Mouse (Mus musculus) intestine, embryonic 14.5 days (tissue): ENCODE results near the gene Calcr. TPM values are rescaled to one million over a fixed set of nuclear protein-coding genes. Genes with fewer than 3 reads are reported as not detected.

Source experiments
- ATAC-seq: fragments of 200-750 bp; cut with Nextera tagmentation; replicated peaks from 2 replicates; pipeline ENCODE4 v1.8.0; 2017; ENCODE audit warnings: low read depth, moderate number of reproducible peaks, moderate TSS enrichment, moderate library complexity; ENCODE audit not compliant: low FRiP score, low TSS enrichment
- DNase-seq: peaks from one replicate; pipeline ENCODE4 v3.0.0-alpha.2; 2018; ENCODE audit warnings: low spot score
- H3K27ac ChIP-seq: fragments of 300-500 bp; sonication (generic); 2 replicates; pipeline ENCODE4 v1.5.1; 2014; ENCODE audit warnings: low read depth, mild to moderate bottlenecking, control low read depth
- H3K27me3 ChIP-seq: fragments of 300-500 bp; sonication (generic); replicated peaks from 2 replicates; pipeline ENCODE4 v1.6.1; 2014; ENCODE audit warnings: low read length, control low read depth; ENCODE audit not compliant: control insufficient read depth, insufficient read depth
- H3K36me3 ChIP-seq: fragments of 300-500 bp; sonication (generic); 2 replicates; pipeline ENCODE4 v1.6.1; 2014; ENCODE audit warnings: low read length, control low read depth; ENCODE audit not compliant: control insufficient read depth, insufficient read depth
- H3K4me1 ChIP-seq: fragments of 300-500 bp; sonication (generic); replicated peaks from 2 replicates; pipeline ENCODE4 v1.6.1; 2014; ENCODE audit warnings: low read length, control low read depth, mixed read lengths; ENCODE audit not compliant: control insufficient read depth, insufficient read depth
- H3K4me2 ChIP-seq: fragments of 300-500 bp; sonication (generic); 2 replicates; pipeline ENCODE4 v1.6.1; 2014; ENCODE audit warnings: low read length
- H3K4me3 ChIP-seq: fragments of 300-500 bp; sonication (generic); 2 replicates; pipeline ENCODE4 v1.5.1; 2014; ENCODE audit warnings: low read depth, low read length, control low read depth, mixed read lengths
- H3K9ac ChIP-seq: fragments of 300-500 bp; sonication (generic); 2 replicates; pipeline ENCODE4 v1.6.1; 2014; ENCODE audit warnings: mild to moderate bottlenecking, low read length
- H3K9me3 ChIP-seq: fragments of 300-500 bp; sonication (generic); 2 replicates; pipeline ENCODE4 v1.6.1; 2016; ENCODE audit warnings: low read length, control low read depth; ENCODE audit not compliant: control insufficient read depth
- WGBS: fragments of 180-500 bp; shearing (Covaris S2); extraction: QIAGEN DNeasy Blood & Tissue Kit; methylation state at CpG from one replicate; pipeline ENCODE4 v1.1.7; 2014; 5-methylcytosine and 5-hydroxymethylcytosine counted together
- polyA plus RNA-seq: library from polyadenylated mRNA; unstranded; fragments of >200 nt; fragmentation: Nextera tagmentation; extraction: Ambion mirVana; gene quantifications from 2 replicates; pipeline ENCODE4 v1.2.1, GENCODE M21; 2014

Gene Calcr
- polyA plus RNA-seq, result 0.38 and 0.46 TPM in 2 replicates

DNA sequence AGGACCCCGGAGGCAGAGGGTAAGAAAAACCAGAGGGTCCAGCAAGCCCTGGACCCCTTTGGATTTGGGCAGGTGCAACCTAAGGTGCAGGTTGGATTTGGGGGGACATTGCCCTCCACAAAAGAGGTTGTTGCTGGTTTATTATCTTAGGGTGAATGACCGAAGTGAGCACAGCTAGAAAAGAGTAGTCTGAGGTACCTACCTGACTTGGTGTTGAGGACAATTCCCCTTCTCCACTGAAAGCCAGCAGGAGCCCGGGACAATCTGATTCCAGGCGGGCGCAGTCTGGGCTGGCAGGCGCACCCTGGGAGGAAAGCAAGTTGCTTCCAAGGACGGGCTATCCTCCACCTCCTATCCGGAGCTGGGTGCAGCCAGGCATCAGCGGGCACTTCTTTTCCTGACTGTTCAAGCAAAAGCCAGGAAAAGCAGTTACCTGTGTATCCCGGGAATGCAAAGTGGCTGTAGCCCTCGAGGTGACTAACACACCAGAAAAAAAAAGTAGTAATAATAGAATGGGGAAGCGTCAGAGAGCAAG, at the start of gene Calcr:
Gene Calcr (minus strand): TSS at position 485 of the 535 bp plus-strand sequence.
- Histone ChIP-seq H3K27me3 (peaks cover 52% of the 10 kb centered on the region), H3K4me2 (peak within 1 kb of the TSS; percentile 80), H3K4me1 (peaks cover 3% of the 10 kb centered on the region; the same call in 1 of the 2 replicates), H3K4me3 (peak within 1 kb of the TSS; percentile 38), H3K9ac (no peak within 1 kb of the TSS), H3K36me3 (no peaks in the 10 kb centered on the region), H3K27ac (no peak within 1 kb of the TSS), H3K9me3 (no peaks in the 10 kb centered on the region)
- peak; percentile 59 for DNase-seq
- 4% methylated on average over 12 of the region's 12 CpGs for WGBS
- ATAC-seq, result no peak

DNA sequence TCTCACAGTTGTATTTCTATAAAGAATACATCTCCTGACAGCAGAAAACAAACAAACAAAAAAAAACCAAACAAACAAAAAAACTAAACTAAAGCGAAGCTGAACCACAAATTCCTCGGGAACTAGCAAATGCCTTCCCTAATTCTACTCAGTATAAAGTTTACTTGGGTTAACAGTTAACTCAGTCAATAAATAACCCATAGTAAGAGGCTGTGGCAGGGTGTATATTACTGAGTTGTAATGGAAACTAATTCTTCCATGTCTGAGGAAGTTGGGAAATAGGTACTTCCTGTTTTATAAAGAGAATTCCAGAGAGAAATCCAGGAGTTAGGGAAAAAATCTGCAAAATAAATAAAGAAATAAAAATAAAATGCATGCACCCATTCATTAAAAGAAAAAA, 3.0 kb upstream of the Calcr start:
- Histone ChIP-seq H3K36me3 (no peaks in the 10 kb centered on the region), H3K27me3 (peaks cover 42% of the 10 kb centered on the region), H3K9me3 (no peaks in the 10 kb centered on the region), H3K4me2 (no peak overlapping the region), H3K4me1 (peaks cover 3% of the 10 kb centered on the region; the same call in 1 of the 2 replicates), H3K27ac (no peak overlapping the region), H3K4me3 (no peak overlapping the region), H3K9ac (no peak overlapping the region)
- no peak for DNase-seq
- WGBS, result 62% methylated on average over 2 of the region's 2 CpGs
- no peak for ATAC-seq

DNA sequence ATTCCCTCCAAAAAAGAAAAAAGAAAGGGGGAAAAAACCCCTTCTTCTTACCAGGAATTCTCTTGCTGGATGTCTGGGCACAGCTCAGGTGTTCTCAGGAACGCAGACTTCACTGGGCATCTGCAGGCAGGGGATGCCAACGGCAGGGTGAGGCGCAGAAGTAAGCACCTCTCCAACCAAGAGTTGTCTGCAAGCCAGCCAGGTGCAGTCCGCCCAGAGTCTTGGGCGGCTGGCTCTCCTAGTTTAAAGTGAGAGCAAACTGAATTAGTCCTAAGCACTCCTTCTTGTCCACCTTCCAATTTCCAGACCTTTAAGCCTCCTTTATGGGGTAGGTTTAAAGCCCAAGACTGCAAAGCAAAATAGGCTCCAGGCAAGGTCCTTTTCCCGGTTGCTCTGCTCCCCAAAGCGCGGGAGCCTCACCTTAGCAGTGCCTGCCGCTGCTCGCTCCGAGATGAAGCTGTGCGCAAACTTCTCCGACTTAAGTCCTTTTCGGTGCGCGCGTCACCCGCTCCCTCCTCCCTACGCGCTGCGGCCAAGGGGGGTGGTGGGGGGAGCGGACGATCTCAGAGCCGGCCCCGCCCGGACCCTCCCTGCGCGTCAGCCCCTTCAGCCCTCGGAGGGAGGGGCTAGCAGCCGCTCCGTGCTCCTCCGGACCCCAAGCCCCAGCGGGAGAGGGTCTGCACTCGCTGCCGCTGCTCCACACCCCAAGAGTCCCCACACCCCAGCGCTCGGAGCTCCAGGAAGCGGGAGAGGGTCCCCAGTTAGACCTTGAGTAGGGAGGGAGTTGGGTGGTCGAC, 1.1 kb downstream of the Calcr start:
- no peak overlapping the region for H3K27ac ChIP-seq
- H3K9ac ChIP-seq, result no peak overlapping the region
- H3K27me3 ChIP-seq, result peaks cover 52% of the 10 kb centered on the region
- peak overlapping the region; percentile 38 for H3K4me3 ChIP-seq
- ATAC-seq, result peak; percentile 72; the same call in 1 of the 2 replicates
- peaks cover 3% of the 10 kb centered on the region; the same call in 1 of the 2 replicates for H3K4me1 ChIP-seq
- H3K36me3 ChIP-seq, result no peaks in the 10 kb centered on the region
- H3K4me2 ChIP-seq, result peak overlapping the region; percentile 80
- H3K9me3 ChIP-seq, result no peaks in the 10 kb centered on the region
- DNase-seq, result peak; percentile 71
- under 1% methylated on average over 39 of the region's 39 CpGs for WGBS

DNA sequence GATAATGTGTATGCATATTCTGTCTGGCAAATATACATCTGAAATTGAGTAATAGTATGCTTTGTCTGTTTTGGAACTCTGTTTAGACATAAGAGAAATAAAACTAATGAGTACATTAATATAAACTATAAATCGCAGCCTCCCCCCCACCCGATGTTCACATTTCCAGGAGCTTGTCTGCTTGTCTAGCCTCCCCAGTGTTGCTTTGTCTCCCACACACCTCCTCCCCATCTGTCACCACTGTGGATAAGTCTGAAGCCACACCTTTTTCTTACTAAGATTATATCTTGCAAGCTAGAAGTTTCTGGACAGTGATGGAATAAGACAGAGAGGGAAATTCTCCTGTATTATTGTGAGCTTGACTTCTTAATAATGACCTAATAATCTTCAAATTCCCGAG, 12.9 kb downstream of the Calcr start:
- no peak overlapping the region for H3K9ac ChIP-seq
- no peak overlapping the region for H3K27ac ChIP-seq
- no peak for DNase-seq
- no peak overlapping the region for H3K4me2 ChIP-seq
- H3K9me3 ChIP-seq, result no peaks in the 10 kb centered on the region
- WGBS, result 74% methylated on average over 3 of the region's 3 CpGs
- H3K4me1 ChIP-seq, result no peaks in the 10 kb centered on the region
- no peaks in the 10 kb centered on the region for H3K27me3 ChIP-seq
- H3K4me3 ChIP-seq, result no peak overlapping the region
- no peaks in the 10 kb centered on the region for H3K36me3 ChIP-seq
- ATAC-seq, result no peak

DNA sequence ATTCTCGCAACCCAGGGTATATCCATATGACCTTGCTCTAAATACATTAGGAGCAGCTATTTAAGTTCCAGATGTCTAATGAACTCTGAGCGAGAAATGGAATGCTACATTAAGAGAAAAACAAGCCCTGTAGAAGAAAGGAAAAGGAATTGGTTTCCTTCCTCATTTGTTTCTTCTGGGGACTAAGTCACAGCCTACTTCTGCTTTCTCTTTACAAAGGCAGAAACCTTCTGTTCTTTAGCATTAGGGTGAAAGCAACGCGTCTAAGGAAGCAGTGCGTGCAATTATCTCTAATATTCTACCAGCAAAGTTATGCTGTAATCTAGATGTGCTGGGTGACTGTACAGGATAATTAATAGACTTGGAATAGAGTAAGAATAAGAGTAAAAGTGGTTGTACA, 14.9 kb downstream of the Calcr start:
- no peak overlapping the region for H3K27ac ChIP-seq
- H3K4me2 ChIP-seq, result no peak overlapping the region
- 84% methylated on average over 5 of the region's 5 CpGs for WGBS
- ATAC-seq, result no peak
- H3K4me3 ChIP-seq, result no peak overlapping the region
- H3K9ac ChIP-seq, result no peak overlapping the region
- H3K27me3 ChIP-seq, result no peaks in the 10 kb centered on the region
- no peaks in the 10 kb centered on the region for H3K9me3 ChIP-seq
- no peaks in the 10 kb centered on the region for H3K36me3 ChIP-seq
- DNase-seq, result no peak
- no peaks in the 10 kb centered on the region for H3K4me1 ChIP-seq

DNA sequence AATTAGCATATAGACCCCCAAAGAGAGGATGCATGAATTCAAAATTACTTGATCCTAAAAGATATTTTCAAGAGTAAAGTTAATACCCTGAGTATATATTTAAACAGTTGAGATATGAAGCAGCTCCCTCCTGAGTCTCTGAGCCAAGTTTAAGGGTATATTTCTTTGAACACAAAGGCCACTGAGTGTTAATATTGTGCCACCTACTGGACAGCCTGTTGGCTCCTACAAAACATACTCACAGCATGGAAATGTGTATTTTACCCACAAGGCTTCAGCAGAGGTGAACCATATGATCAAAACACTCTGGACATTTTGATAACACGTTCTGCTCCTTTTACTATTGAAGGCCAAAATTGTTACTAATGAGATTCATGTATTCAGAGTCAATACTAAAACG, 19.0 kb downstream of the Calcr start:
- Histone ChIP-seq H3K4me1 (no peaks in the 10 kb centered on the region), H3K27ac (no peak overlapping the region), H3K27me3 (no peaks in the 10 kb centered on the region), H3K9me3 (no peaks in the 10 kb centered on the region), H3K9ac (no peak overlapping the region), H3K36me3 (no peaks in the 10 kb centered on the region), H3K4me3 (no peak overlapping the region), H3K4me2 (no peak overlapping the region)
- DNase-seq, result no peak
- no peak for ATAC-seq
- WGBS, result 36% methylated on average over 2 of the region's 2 CpGs

DNA sequence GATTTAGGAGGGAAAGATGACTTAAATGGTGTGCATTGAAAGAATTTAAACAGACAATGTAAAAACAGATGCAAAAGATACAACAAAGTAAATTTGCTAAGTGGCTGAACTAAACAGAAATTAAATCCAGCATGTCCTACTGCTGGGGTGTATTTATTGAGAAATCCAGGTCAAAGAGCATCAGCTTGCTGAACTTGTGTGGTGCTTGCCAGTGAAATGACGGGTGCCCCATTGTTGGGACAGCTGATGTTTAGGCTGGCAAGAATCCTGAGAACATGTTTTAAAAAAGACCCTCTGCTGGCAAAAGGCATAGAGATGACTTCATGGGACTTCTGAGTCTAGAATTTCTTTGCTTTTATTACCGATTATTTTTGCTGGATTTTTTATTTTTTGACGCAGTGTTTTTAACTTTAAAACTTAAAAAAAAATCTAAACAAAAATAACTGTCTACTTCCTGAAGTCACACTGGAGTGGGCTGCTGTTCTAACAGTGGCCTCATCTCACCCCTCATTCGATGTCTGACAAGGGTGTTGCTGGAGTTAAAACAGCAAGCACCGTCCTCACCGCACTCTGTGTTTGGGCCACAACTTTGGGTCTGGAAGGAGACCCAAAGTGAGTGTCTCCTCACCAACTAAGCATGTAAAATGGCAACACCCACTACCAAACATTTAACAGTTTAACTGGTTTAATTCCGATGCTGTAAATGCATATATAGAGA, 22.4 kb downstream of the Calcr start:
- ATAC-seq, result no peak
- Histone ChIP-seq H3K4me1 (no peaks in the 10 kb centered on the region), H3K36me3 (no peaks in the 10 kb centered on the region), H3K9me3 (no peaks in the 10 kb centered on the region), H3K4me2 (no peak overlapping the region), H3K9ac (no peak overlapping the region), H3K4me3 (no peak overlapping the region), H3K27me3 (no peaks in the 10 kb centered on the region), H3K27ac (no peak overlapping the region)
- 80% methylated on average over 7 of the region's 7 CpGs for WGBS
- no peak for DNase-seq

DNA sequence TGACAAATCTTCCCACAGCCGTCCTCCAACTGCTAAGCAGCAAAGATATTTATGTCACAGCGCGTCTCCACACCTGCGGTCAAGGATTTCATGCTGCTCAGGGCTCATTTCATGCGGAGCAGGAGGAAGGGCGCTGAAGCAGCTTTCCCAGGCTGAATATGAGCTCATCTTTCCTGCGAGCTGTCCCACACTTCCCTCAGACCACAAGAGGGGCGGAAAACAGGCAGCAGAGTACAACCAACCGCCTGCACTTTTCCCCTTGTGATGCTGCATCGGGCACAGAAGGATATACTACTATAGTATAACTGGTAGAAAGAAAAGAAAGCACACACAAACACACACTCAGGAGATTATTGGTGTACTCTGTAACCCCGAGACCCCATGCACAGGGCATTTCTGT, 23.2 kb downstream of the Calcr start:
- Histone ChIP-seq H3K36me3 (no peaks in the 10 kb centered on the region), H3K9ac (no peak overlapping the region), H3K9me3 (no peaks in the 10 kb centered on the region), H3K4me2 (no peak overlapping the region), H3K4me1 (no peaks in the 10 kb centered on the region), H3K27ac (no peak overlapping the region), H3K4me3 (no peak overlapping the region), H3K27me3 (no peaks in the 10 kb centered on the region)
- DNase-seq (no peak), ATAC-seq (no peak)
- 43% methylated on average over 11 of the region's 11 CpGs for WGBS
